Mouse (Mus musculus): ENCODE data around the gene Gm11549. TPM values are rescaled to one million over a fixed set of nuclear protein-coding genes. Genes with fewer than 3 reads are reported as not detected.

Gene Gm11549
- polyA plus RNA-seq, 2 experiments = 0.01 TPM; not detected in 1

DNA sequence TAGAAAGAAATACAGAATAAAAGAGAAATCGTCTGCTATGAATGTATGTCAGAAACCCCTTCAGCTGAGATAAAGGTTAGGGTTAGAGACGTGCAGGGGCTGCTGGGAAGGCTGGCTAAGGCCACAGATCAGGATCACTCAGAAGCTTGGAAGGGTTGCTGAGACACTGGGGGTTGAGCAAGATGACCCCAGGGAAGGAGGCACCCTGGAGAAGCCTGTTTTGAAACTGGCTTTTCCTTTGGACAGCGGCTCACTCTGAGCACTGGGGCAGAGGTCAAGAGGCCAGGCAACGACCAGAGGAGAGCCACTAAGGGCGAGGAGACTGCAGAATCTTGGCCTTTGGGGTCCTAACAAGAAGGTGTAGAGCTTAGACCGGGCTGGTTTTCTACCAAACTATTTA, 35.4 kb downstream of the Gm11549 start:
- no peak for DNase-seq (ENCODE audit: low read depth in 3 of 3, low spot score in 3 of 3)
- WGBS (ENCODE audit: insufficient replicate concordance) = 36% methylated on average over 6 of the region's 6 CpGs
- Histone ChIP-seq H3K9me3 (ENCODE audit: control insufficient read depth, low read length) (no peaks in the 10 kb centered on the region), H3K27me3 (ENCODE audit: control insufficient read depth, insufficient read depth, low read length) (no peaks in the 10 kb centered on the region), H3K4me1 (replicated peaks; ENCODE audit: control insufficient read depth in 2 of 2, insufficient read depth in 2 of 2, low read length in 1 of 2) (peaks cover 0 to 3% of the 10 kb centered on the region in 2 experiments; a peak in 1 of 4 replicates), H3K4me2 (ENCODE audit: low read depth) (no peak overlapping the region), H3K9ac (replicated peaks) (no peak overlapping the region), H3K27ac (no peak overlapping the region), H3K4me3 (ENCODE audit: insufficient read depth in 1 of 2, low read depth in 2 of 2, low read length in 2 of 2) (no peak overlapping the region), H3K36me3 (replicated peaks; ENCODE audit: control insufficient read depth, insufficient read depth, low read depth) (no peaks in the 10 kb centered on the region)
- no peak for ATAC-seq (ENCODE audit: insufficient read depth)
- TF ChIP-seq EP300 (IDR thresholded peaks at IDR 0.05; ENCODE audit: low read depth) = no peak

DNA sequence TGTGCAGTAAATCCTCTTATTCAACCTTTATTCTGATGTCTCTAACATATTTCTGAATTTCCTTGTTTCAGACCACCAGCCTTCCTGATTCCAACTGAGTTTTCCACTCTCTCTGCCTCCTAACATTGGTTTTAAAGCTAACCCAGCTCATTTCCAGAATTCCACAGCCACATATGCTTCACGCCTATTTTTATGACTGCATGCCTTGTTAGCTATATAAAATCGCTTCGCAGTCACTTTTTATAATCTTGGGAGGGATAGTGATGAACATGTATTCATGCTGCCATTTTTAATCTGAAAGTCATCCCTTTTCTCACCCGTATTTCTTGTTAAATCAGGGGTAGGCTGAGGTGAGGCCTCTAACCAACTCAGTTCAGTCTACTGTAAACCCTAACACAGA, 37.3 kb downstream of the Gm11549 start:
- Histone ChIP-seq H3K9ac (replicated peaks) (no peak overlapping the region), H3K9me3 (ENCODE audit: control insufficient read depth, low read length) (no peaks in the 10 kb centered on the region), H3K27ac (no peak overlapping the region), H3K4me2 (ENCODE audit: low read depth) (no peak overlapping the region), H3K4me3 (ENCODE audit: insufficient read depth in 1 of 2, low read depth in 2 of 2, low read length in 2 of 2) (no peak overlapping the region), H3K4me1 (replicated peaks; ENCODE audit: control insufficient read depth in 2 of 2, insufficient read depth in 2 of 2, low read length in 1 of 2) (peaks cover 0 to 3% of the 10 kb centered on the region in 2 experiments; a peak in 1 of 4 replicates), H3K27me3 (ENCODE audit: control insufficient read depth, insufficient read depth, low read length) (no peaks in the 10 kb centered on the region), H3K36me3 (replicated peaks; ENCODE audit: control insufficient read depth, insufficient read depth, low read depth) (no peaks in the 10 kb centered on the region)
- ATAC-seq (ENCODE audit: insufficient read depth) (no peak), DNase-seq (ENCODE audit: low read depth in 3 of 3, low spot score in 3 of 3) (no peak)
- no peak for TF ChIP-seq CTCF (IDR thresholded peaks at IDR 0.05; ENCODE audit: low read depth)
- TF ChIP-seq EP300 (IDR thresholded peaks at IDR 0.05; ENCODE audit: low read depth) = no peak
- 76% methylated on average over 4 of the region's 4 CpGs for WGBS (ENCODE audit: insufficient replicate concordance)

DNA sequence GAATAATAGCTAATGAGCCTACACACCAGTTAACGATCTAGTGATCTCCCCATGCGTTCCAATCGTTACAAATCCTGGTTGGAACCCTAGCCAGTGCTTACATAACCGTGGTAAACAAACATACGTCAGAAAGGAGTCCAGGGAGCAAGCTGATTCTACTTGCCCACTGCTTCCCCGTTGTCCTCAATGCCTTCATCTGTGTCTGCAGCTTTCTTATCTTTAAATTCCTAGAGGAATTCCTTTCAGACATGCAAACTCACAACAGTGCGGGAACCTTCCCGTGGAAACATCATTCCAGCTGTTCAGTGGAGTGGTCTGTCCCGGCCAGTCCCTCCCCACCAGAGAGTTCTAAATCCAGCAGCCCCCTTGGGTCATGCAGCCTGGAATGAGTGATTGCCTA, 38.7 kb downstream of the Gm11549 start:
- no peak overlapping the region for H3K27ac ChIP-seq
- no peaks in the 10 kb centered on the region for H3K27me3 ChIP-seq (ENCODE audit: control insufficient read depth, insufficient read depth, low read length)
- H3K4me2 ChIP-seq (ENCODE audit: low read depth) = no peak overlapping the region
- no peak for TF ChIP-seq CTCF (IDR thresholded peaks at IDR 0.05; ENCODE audit: low read depth)
- TF ChIP-seq EP300 (IDR thresholded peaks at IDR 0.05; ENCODE audit: low read depth) = no peak
- peaks cover 0 to 3% of the 10 kb centered on the region in 2 experiments; a peak in 1 of 4 replicates for H3K4me1 ChIP-seq (replicated peaks; ENCODE audit: control insufficient read depth in 2 of 2, insufficient read depth in 2 of 2, low read length in 1 of 2)
- no peaks in the 10 kb centered on the region for H3K9me3 ChIP-seq (ENCODE audit: control insufficient read depth, low read length)
- ATAC-seq (ENCODE audit: insufficient read depth) (no peak), DNase-seq (ENCODE audit: low read depth in 3 of 3, low spot score in 3 of 3) (no peak)
- H3K9ac ChIP-seq (replicated peaks) = no peak overlapping the region
- H3K36me3 ChIP-seq (replicated peaks; ENCODE audit: control insufficient read depth, insufficient read depth, low read depth) = no peaks in the 10 kb centered on the region
- H3K4me3 ChIP-seq (ENCODE audit: insufficient read depth in 1 of 2, low read depth in 2 of 2, low read length in 2 of 2) = no peak overlapping the region
- WGBS (ENCODE audit: insufficient replicate concordance) = 52% methylated on average over 9 of the region's 9 CpGs

DNA sequence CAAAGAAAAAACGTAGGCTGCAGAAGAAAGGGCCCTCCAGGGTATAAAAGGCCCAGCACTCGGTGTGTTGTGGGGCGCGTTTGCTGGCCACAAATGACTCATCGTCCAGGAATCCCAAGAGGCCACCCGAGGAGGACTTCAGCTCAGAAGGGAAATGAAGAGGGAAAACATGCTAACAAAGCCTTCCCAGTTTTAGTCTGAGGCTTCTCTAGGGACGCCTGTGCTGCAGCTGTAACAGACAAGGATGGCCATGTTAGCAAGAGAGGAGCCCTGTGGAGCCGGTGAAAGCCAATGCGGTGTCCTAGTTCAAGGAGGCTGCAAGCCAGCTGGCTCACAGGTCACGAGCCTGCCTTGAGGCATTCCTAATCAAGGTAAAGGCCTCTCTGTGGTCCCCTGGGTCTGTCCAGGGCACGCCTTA, 39.8 kb downstream of the Gm11549 start:
- peaks cover 0 to 3% of the 10 kb centered on the region in 2 experiments; a peak in 1 of 4 replicates for H3K4me1 ChIP-seq (replicated peaks; ENCODE audit: control insufficient read depth in 2 of 2, insufficient read depth in 2 of 2, low read length in 1 of 2)
- DNase-seq (ENCODE audit: low read depth in 3 of 3, low spot score in 3 of 3) (no peak), ATAC-seq (ENCODE audit: insufficient read depth) (no peak)
- no peaks in the 10 kb centered on the region for H3K27me3 ChIP-seq (ENCODE audit: control insufficient read depth, insufficient read depth, low read length)
- 24% methylated on average over 11 of the region's 11 CpGs for WGBS (ENCODE audit: insufficient replicate concordance)
- no peak overlapping the region for H3K9ac ChIP-seq (replicated peaks)
- no peak overlapping the region for H3K4me2 ChIP-seq (ENCODE audit: low read depth)
- no peak overlapping the region for H3K27ac ChIP-seq
- no peaks in the 10 kb centered on the region for H3K36me3 ChIP-seq (replicated peaks; ENCODE audit: control insufficient read depth, insufficient read depth, low read depth)
- H3K4me3 ChIP-seq (ENCODE audit: insufficient read depth in 1 of 2, low read depth in 2 of 2, low read length in 2 of 2) = no peak overlapping the region
- no peak for TF ChIP-seq EP300 (IDR thresholded peaks at IDR 0.05; ENCODE audit: low read depth)
- TF ChIP-seq CTCF (IDR thresholded peaks at IDR 0.05; ENCODE audit: low read depth) = no peak
- no peaks in the 10 kb centered on the region for H3K9me3 ChIP-seq (ENCODE audit: control insufficient read depth, low read length)

DNA sequence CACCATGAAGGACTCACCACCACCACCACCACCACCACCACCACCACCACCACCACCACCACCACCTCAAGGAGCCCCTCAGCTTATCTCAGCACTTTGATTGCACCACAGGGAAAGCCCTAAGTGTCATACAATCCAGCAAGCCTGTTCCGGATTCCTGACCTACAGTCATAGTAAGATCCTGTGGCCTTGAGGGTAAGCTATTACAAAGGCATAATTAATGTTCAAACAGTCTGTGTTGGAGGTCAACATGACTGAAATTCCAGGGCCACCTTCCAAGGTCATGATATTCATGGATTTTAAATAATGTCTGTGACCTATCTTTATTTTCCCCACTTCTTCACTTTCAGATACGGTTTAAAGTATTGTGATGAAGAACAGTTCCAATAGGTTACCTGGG, 41.1 kb downstream of the Gm11549 start:
- Histone ChIP-seq H3K4me2 (ENCODE audit: low read depth) (no peak overlapping the region), H3K27me3 (ENCODE audit: control insufficient read depth, insufficient read depth, low read length) (no peaks in the 10 kb centered on the region), H3K9me3 (ENCODE audit: control insufficient read depth, low read length) (no peaks in the 10 kb centered on the region), H3K36me3 (replicated peaks; ENCODE audit: control insufficient read depth, insufficient read depth, low read depth) (no peaks in the 10 kb centered on the region), H3K27ac (no peak overlapping the region), H3K4me3 (ENCODE audit: insufficient read depth in 1 of 2, low read depth in 2 of 2, low read length in 2 of 2) (no peak overlapping the region), H3K4me1 (replicated peaks; ENCODE audit: control insufficient read depth in 2 of 2, insufficient read depth in 2 of 2, low read length in 1 of 2) (peaks cover 0 to 9% of the 10 kb centered on the region in 2 experiments; a peak in 1 of 4 replicates), H3K9ac (replicated peaks) (no peak overlapping the region)
- DNase-seq (ENCODE audit: low read depth in 3 of 3, low spot score in 3 of 3) (no peak), ATAC-seq (ENCODE audit: insufficient read depth) (no peak)
- WGBS (ENCODE audit: insufficient replicate concordance) = 54% methylated on average over 2 of the region's 2 CpGs
- no peak for TF ChIP-seq EP300 (IDR thresholded peaks at IDR 0.05; ENCODE audit: low read depth)
